Mouse (Mus musculus): ENCODE data around the gene Dhrs4. TPM values are rescaled to one million over a fixed set of nuclear protein-coding genes. Genes with fewer than 3 reads are reported as not detected.

Dhrs4 gene
- polyA plus RNA-seq (2016; fragmentation: Nextera tagmentation; extraction: Ambion mirVana) = 77.3 and 88.4 TPM in 2 replicates

- Histone ChIP-seq H3K4me3 (peak within 1 kb of the TSS; percentile 66), H3K27me3 (replicated peaks; ENCODE audit: low read depth, poor library complexity, severe bottlenecking) (no peaks in the 10 kb centered on the region), H3K4me1 (peaks cover 25% of the 10 kb centered on the region), H3K36me3 (replicated peaks) (0 out of 2 replicates have a peak, but pooled peaks cover 15% of the 10 kb centered on the region), H3K27ac (replicated peaks) (peak within 1 kb of the TSS; percentile 94), H3K9me3 (no peaks in the 10 kb centered on the region)
- 1% methylated on average over 38 of the region's 38 CpGs for WGBS
- peak; percentile 88 for DNase-seq (ENCODE audit: low spot score)
These were observed at the start of gene Dhrs4 for GRCm38 (mm10) chr14:55478651-55479599. Dhrs4 (plus strand) TSS chr14:55478758.

GRCm38 (mm10) chr14:55430255-55430654 lies 48.3 kb upstream of the Dhrs4 start:
- no peak overlapping the region for H3K27ac ChIP-seq (replicated peaks)
- DNase-seq (ENCODE audit: low spot score) = no peak
- H3K4me1 ChIP-seq = no peaks in the 10 kb centered on the region
- no peaks in the 10 kb centered on the region for H3K27me3 ChIP-seq (replicated peaks; ENCODE audit: low read depth, poor library complexity, severe bottlenecking)
- no peak overlapping the region for H3K4me3 ChIP-seq
- H3K36me3 ChIP-seq (replicated peaks) = no peaks in the 10 kb centered on the region
- no peaks in the 10 kb centered on the region for H3K9me3 ChIP-seq
- 90% methylated on average over 4 of the region's 4 CpGs for WGBS

- H3K4me1 ChIP-seq = no peaks in the 10 kb centered on the region
- no peak overlapping the region for H3K4me3 ChIP-seq
- H3K36me3 ChIP-seq (replicated peaks) = no peaks in the 10 kb centered on the region
- no peaks in the 10 kb centered on the region for H3K27me3 ChIP-seq (replicated peaks; ENCODE audit: low read depth, poor library complexity, severe bottlenecking)
- DNase-seq (ENCODE audit: low spot score) = no peak
- no peaks in the 10 kb centered on the region for H3K9me3 ChIP-seq
- 100% methylated on average over 1 of the region's 1 CpGs for WGBS
- H3K27ac ChIP-seq (replicated peaks) = no peak overlapping the region
These were observed 45.5 kb upstream of the Dhrs4 start for GRCm38 (mm10) chr14:55433052-55433451.

- Histone ChIP-seq H3K9me3 (no peaks in the 10 kb centered on the region), H3K4me3 (no peak overlapping the region), H3K27ac (replicated peaks) (no peak overlapping the region), H3K4me1 (peaks cover 11% of the 10 kb centered on the region; the same call in 1 of the 2 replicates), H3K36me3 (replicated peaks) (no peaks in the 10 kb centered on the region), H3K27me3 (replicated peaks; ENCODE audit: low read depth, poor library complexity, severe bottlenecking) (no peaks in the 10 kb centered on the region)
- WGBS = 88% methylated on average over 3 of the region's 3 CpGs
- no peak for DNase-seq (ENCODE audit: low spot score)
These were observed 43.7 kb upstream of the Dhrs4 start for GRCm38 (mm10) chr14:55434825-55435224.

GRCm38 (mm10) chr14:55437118-55437517 lies 41.4 kb upstream of the Dhrs4 start:
- no peaks in the 10 kb centered on the region for H3K36me3 ChIP-seq (replicated peaks)
- 87% methylated on average over 8 of the region's 8 CpGs for WGBS
- H3K27me3 ChIP-seq (replicated peaks; ENCODE audit: low read depth, poor library complexity, severe bottlenecking) = no peaks in the 10 kb centered on the region
- no peaks in the 10 kb centered on the region for H3K9me3 ChIP-seq
- no peak for DNase-seq (ENCODE audit: low spot score)
- H3K4me1 ChIP-seq = peaks cover 11% of the 10 kb centered on the region; the same call in 1 of the 2 replicates
- no peak overlapping the region for H3K27ac ChIP-seq (replicated peaks)
- no peak overlapping the region for H3K4me3 ChIP-seq

- no peak overlapping the region for H3K4me3 ChIP-seq
- H3K27ac ChIP-seq (replicated peaks) = no peak overlapping the region
- H3K9me3 ChIP-seq = no peaks in the 10 kb centered on the region
- peaks cover 11% of the 10 kb centered on the region; the same call in 1 of the 2 replicates for H3K4me1 ChIP-seq
- WGBS = 33% methylated on average over 6 of the region's 6 CpGs
- no peaks in the 10 kb centered on the region for H3K27me3 ChIP-seq (replicated peaks; ENCODE audit: low read depth, poor library complexity, severe bottlenecking)
- peak; percentile 70 for DNase-seq (ENCODE audit: low spot score)
- no peaks in the 10 kb centered on the region for H3K36me3 ChIP-seq (replicated peaks)
These were observed 40.3 kb upstream of the Dhrs4 start for GRCm38 (mm10) chr14:55438193-55438784.

- Histone ChIP-seq H3K4me3 (no peak overlapping the region), H3K36me3 (replicated peaks) (no peaks in the 10 kb centered on the region), H3K27me3 (replicated peaks; ENCODE audit: low read depth, poor library complexity, severe bottlenecking) (no peaks in the 10 kb centered on the region), H3K4me1 (0 out of 2 replicates have a peak, but pooled peaks cover 6% of the 10 kb centered on the region), H3K9me3 (no peaks in the 10 kb centered on the region; the same call in 1 of the 2 replicates), H3K27ac (replicated peaks) (no peak overlapping the region)
- no peak for DNase-seq (ENCODE audit: low spot score)
- 82% methylated on average over 2 of the region's 2 CpGs for WGBS
These were observed 20.9 kb upstream of the Dhrs4 start for GRCm38 (mm10) chr14:55457693-55458092.

- no peaks in the 10 kb centered on the region for H3K36me3 ChIP-seq (replicated peaks)
- 24% methylated on average over 10 of the region's 10 CpGs for WGBS
- no peak overlapping the region for H3K4me3 ChIP-seq
- peak; percentile 75 for DNase-seq (ENCODE audit: low spot score)
- H3K4me1 ChIP-seq = 0 out of 2 replicates have a peak, but pooled peaks cover 6% of the 10 kb centered on the region
- no peak overlapping the region for H3K27ac ChIP-seq (replicated peaks)
- no peaks in the 10 kb centered on the region; the same call in 1 of the 2 replicates for H3K9me3 ChIP-seq
- H3K27me3 ChIP-seq (replicated peaks; ENCODE audit: low read depth, poor library complexity, severe bottlenecking) = no peaks in the 10 kb centered on the region
These were observed 20.3 kb upstream of the Dhrs4 start for GRCm38 (mm10) chr14:55458273-55458672.

- Histone ChIP-seq H3K27me3 (replicated peaks; ENCODE audit: low read depth, poor library complexity, severe bottlenecking) (no peaks in the 10 kb centered on the region), H3K9me3 (no peaks in the 10 kb centered on the region; the same call in 1 of the 2 replicates), H3K36me3 (replicated peaks) (no peaks in the 10 kb centered on the region), H3K27ac (replicated peaks) (no peak overlapping the region), H3K4me3 (no peak overlapping the region), H3K4me1 (0 out of 2 replicates have a peak, but pooled peaks cover 6% of the 10 kb centered on the region)
- DNase-seq (ENCODE audit: low spot score) = no peak
- 93% methylated on average over 3 of the region's 3 CpGs for WGBS
These were observed 19.8 kb upstream of the Dhrs4 start for GRCm38 (mm10) chr14:55458761-55459160.

- H3K9me3 ChIP-seq = no peaks in the 10 kb centered on the region; the same call in 1 of the 2 replicates
- no peaks in the 10 kb centered on the region for H3K27me3 ChIP-seq (replicated peaks; ENCODE audit: low read depth, poor library complexity, severe bottlenecking)
- no peak overlapping the region for H3K27ac ChIP-seq (replicated peaks)
- no peak for DNase-seq (ENCODE audit: low spot score)
- 48% methylated on average over 4 of the region's 4 CpGs for WGBS
- no peak overlapping the region for H3K4me3 ChIP-seq
- 0 out of 2 replicates have a peak, but pooled peaks cover 6% of the 10 kb centered on the region for H3K4me1 ChIP-seq
- H3K36me3 ChIP-seq (replicated peaks) = no peaks in the 10 kb centered on the region
These were observed 18.8 kb upstream of the Dhrs4 start for GRCm38 (mm10) chr14:55459796-55460195.

GRCm38 (mm10) chr14:55460297-55460696 lies 18.3 kb upstream of the Dhrs4 start:
- 74% methylated on average over 10 of the region's 10 CpGs for WGBS
- no peak overlapping the region for H3K4me3 ChIP-seq
- no peak for DNase-seq (ENCODE audit: low spot score)
- 0 out of 2 replicates have a peak, but pooled peaks cover 6% of the 10 kb centered on the region for H3K4me1 ChIP-seq
- no peaks in the 10 kb centered on the region for H3K27me3 ChIP-seq (replicated peaks; ENCODE audit: low read depth, poor library complexity, severe bottlenecking)
- H3K9me3 ChIP-seq = no peaks in the 10 kb centered on the region; the same call in 1 of the 2 replicates
- H3K27ac ChIP-seq (replicated peaks) = no peak overlapping the region
- H3K36me3 ChIP-seq (replicated peaks) = no peaks in the 10 kb centered on the region

- H3K4me1 ChIP-seq = 0 out of 2 replicates have a peak, but pooled peaks cover 6% of the 10 kb centered on the region
- DNase-seq (ENCODE audit: low spot score) = no peak
- H3K4me3 ChIP-seq = no peak overlapping the region
- no peak overlapping the region for H3K27ac ChIP-seq (replicated peaks)
- no peaks in the 10 kb centered on the region for H3K9me3 ChIP-seq
- H3K36me3 ChIP-seq (replicated peaks) = no peaks in the 10 kb centered on the region
- 65% methylated on average over 4 of the region's 4 CpGs for WGBS
- H3K27me3 ChIP-seq (replicated peaks; ENCODE audit: low read depth, poor library complexity, severe bottlenecking) = no peaks in the 10 kb centered on the region
These were observed 16.8 kb upstream of the Dhrs4 start for GRCm38 (mm10) chr14:55461757-55462156.

Data from embryonic facial prominence, embryonic 10.5 days (tissue).